Mouse (Mus musculus) retina, embryonic 14.5 days (tissue): ENCODE measurements at regions not wholly inside any gene's neighbourhood (a gene's known extent, or its start where the extent isn't known, plus 50 kb on each side); places are given as distances from the start of the nearest gene placed in this dataset.
"Not testable (repeated sequence)": the region's sequence is repeated elsewhere in the genome, so short reads cannot be mapped to it uniquely, and the experiment has no call there.

Source experiments
- DNase-seq: peaks from one replicate; pipeline ENCODE4 v3.0.0-alpha.2; 2015; ENCODE audit warnings: low spot score

DNA sequence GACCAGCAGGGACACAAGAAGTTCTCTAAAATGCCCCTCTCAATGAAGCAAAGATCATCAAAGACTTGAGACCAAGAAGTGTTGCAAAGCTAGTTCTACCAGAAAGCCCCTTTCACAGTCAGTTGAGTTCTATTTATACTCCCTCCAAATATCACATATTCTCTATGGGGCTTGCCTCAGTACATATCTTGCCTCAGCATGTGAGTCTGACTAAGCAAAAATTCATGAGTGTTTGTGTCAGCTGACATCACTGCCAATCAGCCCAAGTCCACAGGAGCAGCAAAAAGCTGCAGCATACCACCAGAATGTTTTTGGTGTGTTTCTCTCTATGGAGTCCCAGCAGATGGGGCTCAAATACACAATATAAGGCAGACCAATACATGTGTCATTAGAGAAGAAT is 631.6 kb downstream of the Rpia start:
- DNase-seq: no peak

DNA sequence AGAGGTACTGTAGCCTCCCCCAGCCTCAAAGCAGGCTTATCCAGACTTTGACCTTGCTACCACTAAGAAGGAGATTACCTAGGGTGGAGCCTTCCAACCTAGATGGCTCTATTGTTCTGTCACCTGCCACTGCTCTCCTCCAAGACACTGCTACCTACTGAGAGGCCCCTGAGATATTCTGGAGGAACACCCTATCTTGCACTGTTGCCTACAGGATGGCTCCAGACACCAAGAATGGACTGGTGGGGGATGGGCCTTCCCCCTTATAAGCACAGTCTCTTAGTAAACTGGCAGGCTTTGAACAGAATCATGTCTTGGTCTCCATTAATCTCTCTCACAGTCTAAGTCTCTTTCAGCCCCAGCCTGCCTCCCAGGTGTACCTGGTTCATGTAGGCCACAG is 636.3 kb downstream of the Rpia start:
- not testable (repeated sequence) for DNase-seq

- not testable (repeated sequence) for DNase-seq
Observed at GRCm38 (mm10) chr6:70151098-70151838, 640.8 kb downstream of the Rpia start.

- DNase-seq: no peak
Observed at GRCm38 (mm10) chr6:70146986-70147385, 645.0 kb downstream of the Rpia start.

GRCm38 (mm10) chr6:70143341-70143740 is 648.7 kb downstream of the Rpia start:
- not testable (repeated sequence) for DNase-seq

DNA sequence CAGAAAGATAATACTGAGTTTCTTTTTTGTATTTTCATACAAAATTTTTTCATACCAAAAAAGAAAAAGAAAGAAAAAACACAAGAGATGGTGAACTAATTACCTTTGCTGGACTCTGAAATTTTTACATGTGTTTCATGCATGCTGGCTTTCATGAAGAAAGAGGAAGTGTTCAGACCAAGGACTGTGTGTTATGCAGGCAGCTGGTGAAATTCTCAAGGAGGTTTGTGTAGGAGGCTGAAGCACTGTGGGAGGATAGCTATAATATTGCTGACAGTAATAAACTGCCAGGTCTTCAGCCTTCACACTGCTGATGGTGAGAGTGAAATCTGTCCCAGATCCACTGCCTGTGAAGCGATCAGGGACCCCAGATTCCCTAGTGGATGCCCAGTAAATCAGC is 675.2 kb downstream of the Rpia start:
- no peak for DNase-seq

DNA sequence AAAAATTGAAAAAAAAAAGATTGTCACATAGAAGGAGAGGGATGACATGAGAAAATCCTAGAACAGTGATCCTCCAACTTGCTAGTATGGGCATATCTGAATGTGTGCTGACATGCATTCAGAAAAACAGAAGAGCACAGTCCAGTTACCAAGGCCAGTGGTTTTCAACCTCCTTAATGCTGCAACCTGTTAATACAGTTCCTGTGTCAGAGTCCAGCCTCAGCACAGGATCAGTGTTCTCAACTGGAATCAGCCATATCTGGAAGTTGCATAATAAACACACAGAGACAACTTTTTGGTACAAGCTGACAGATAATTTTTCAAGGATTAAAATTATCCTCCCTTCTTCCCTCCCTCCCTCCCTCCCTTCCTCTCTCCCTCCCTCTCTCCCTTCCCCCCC is 680.1 kb downstream of the Rpia start:
- no peak for DNase-seq

DNA sequence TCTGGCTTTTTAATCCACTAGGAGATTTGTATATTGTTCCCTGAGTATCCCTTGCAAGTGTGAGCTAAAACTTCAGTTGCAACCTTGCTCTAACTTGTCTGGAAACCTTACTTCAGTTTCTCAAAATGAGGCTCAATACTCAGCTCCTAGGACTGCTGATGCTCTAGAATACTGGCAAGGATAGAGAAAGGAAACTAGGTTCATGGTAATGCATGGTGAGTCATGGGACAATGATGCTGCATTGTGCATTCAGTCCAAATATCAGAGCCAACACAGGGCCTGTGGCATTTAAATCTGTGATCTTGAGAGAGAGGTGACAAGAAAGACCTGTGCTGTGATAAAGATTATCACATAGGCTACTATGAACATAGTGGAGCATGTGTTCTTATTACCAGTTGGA is 682.6 kb downstream of the Rpia start:
- DNase-seq: not testable (repeated sequence)

GRCm38 (mm10) chr6:70103781-70104180 is 688.3 kb downstream of the Rpia start:
- DNase-seq: no peak

DNA sequence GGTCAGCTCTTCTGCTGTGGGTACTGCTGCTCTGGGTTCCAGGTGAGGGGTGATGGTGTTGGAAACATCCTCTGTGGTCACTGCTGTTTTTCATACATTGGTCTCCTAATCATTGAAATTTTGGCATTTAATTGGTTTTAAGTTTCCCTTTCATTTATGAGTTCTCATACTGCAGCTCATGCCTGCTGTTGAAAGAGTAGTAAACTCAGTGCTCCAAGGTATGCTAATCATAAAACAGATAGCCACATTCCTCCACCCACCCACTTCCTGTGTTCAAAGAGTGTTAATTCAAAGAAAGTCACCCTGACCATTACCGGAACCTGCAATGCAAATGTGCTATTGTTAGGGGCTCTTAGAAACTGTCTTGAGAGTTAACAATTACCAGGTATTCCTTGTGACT is 688.9 kb downstream of the Rpia start:
- DNase-seq: not testable (repeated sequence)

DNA sequence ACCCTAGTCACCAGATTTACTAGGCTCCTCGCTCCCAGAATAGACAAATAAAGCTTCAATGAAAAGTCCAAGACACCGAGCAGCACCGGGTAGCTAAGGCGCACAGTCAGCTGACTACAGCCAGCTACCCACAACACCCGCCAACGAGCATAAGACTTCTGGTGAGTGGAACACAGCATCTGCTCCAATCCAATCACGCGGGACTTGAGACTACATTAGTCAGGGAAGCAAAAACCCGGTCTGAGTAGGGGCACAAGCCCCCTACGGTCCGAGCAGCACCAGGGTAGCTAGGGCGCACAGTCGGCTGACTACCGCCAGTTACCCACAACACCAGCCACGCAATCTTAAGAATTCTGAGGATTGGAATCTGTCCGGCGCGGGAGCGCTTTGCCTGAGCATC is 704.0 kb downstream of the Rpia start:
- DNase-seq: no peak

DNA sequence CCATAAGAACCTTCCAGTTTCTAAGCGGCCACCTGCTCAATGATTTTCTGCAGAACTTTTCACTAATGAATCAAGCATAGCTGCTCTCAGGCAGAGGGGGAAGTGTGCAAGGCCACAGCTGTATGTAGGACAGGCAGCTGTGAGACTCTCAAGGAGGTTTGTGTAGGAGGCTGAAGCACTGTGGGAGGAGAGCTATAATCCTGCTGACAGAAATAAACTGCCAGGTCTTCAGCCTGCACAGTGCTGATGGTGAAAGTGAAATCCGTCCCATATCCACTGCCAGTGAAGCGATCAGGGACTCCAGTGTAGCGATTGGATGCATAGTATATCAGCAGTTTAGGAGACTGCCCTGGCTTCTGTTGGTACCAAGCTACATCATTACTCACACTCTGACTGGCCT is 718.2 kb downstream of the Rpia start:
- no peak for DNase-seq

GRCm38 (mm10) chr6:70072007-70072406 is 720.0 kb downstream of the Rpia start:
- DNase-seq: peak; percentile 57

DNA sequence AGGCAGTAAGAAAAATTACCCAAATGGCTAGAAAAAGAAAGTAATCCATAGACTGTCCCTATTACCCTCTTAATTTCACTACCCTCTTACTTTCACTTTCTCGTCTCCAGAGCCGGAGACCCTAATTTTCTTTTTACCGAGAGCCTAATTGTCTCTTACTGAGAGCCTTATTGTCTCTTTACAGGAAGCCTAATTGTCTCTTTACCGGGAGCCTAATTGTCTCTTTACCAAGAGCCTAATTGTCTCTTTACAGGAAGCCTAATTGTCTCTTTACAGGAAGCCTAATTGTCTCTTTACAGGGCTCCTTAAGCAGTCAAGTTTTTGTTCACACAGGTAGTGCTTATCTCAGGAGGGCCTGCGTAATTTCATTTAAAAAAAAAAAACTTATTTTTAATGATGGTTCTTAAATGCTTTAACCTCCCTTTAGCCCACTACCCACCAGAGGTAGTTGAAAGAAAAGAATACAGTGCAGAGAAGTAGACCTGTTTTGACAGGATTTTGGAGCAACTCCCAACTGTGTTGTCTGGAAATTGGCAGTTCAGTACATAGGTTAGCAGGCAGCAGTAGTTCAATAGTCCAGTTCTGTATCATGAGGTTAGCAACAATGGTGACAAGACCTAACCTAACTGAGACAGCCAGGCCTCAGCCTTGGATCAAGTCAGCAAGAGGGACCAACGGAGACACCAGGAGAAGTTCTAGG is 724.2 kb downstream of the Rpia start:
- DNase-seq: peak; percentile 70

DNA sequence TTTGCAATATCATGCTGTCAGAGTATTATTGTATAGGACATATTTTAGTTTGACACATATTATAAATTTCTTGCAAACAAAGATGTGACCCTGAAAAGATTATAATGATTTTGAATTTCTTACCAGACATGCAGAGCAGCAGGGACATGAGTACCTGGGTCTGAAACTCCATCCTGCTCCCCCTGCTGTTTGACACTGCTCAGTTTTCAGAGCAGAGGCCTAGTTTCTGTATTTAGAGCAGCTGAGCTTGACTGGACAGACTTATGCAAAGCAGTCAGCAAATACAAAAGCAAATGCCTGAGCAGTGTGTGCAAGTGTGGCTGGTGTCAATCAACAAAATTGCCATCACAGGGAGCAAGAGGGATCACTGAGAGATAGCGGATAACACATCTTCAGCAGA is 733.0 kb downstream of the Rpia start:
- DNase-seq: no peak

GRCm38 (mm10) chr6:70058374-70058773 is 733.7 kb downstream of the Rpia start:
- DNase-seq: no peak

- DNase-seq: no peak
Observed at GRCm38 (mm10) chr6:70040894-70041293, 751.1 kb downstream of the Rpia start.

DNA sequence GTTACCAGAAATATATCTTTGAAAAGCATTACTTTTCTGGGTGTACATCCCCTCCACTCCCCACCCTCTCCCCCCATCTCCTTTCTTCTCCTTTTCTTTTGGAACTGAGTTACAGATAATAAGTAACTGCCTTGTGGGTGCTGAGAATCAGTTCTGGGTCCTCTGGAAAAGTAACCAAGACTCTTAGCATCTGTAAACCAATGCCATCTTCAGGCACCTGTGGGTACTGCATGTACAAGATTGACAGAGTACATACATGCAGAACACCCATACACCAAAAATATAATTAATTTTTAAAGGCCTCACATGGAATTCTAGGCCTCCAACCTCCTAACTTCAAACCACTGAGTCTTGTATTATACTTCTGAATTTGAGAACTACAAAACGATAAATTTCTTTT is 758.4 kb downstream of the Rpia start:
- DNase-seq: no peak

DNA sequence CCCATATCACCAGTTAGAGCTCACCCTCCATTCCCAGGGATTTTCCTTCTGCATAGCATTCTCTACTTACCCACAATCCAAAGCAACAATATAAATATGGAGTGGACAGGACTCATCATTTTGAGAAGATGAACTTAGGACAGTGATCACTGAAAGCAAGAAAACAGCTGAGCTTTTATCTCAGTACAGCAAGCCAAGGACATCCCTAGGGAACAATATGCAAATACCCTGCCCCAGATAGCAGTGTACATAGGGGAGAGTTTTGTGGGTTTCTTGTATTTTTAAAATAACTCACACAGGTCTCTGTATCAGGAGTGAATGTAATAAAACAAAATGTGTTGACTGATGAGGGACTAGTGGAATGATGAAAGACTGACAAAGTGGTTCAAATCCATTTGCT is 780.5 kb downstream of the Rpia start:
- DNase-seq: no peak
